Mouse (Mus musculus) heart, embryonic 14.5 days (tissue): ENCODE data around the gene Ift122. TPM values are rescaled to one million over a fixed set of nuclear protein-coding genes. Genes with fewer than 3 reads are reported as not detected.

ENCODE experiments used
- ATAC-seq: fragments of 200-750 bp; cut with Nextera tagmentation; 2 replicates; pipeline ENCODE4 v1.8.0; 2017; ENCODE audit warnings: low read depth, moderate TSS enrichment; ENCODE audit not compliant: insufficient number of reproducible peaks, insufficient read depth, low FRiP score
- H3K27ac ChIP-seq, 2 experiments: fragments of 200-500 bp in 1 of 2; fragments of 300-500 bp in 1 of 2; sonication (generic) in 1 of 2; replicated peaks in 1 of 2; 2 replicates each; pipeline ENCODE4 v1.5.1; 2012 to 2014; ENCODE audit warnings: low read depth in 2 of 2, low read length in 2 of 2, control low read depth in 1 of 2, mild to moderate bottlenecking in 1 of 2, mixed read lengths in 1 of 2; ENCODE audit not compliant: control insufficient read depth in 1 of 2, insufficient read depth in 1 of 2
- H3K27me3 ChIP-seq: fragments of 300-500 bp; sonication (generic); 2 replicates; pipeline ENCODE4 v1.6.1; 2014; ENCODE audit warnings: mild to moderate bottlenecking, low read length, control low read depth; ENCODE audit not compliant: control insufficient read depth, insufficient read depth
- H3K36me3 ChIP-seq: fragments of 300-500 bp; sonication (generic); 2 replicates; pipeline ENCODE4 v1.6.1; 2014; ENCODE audit warnings: mild to moderate bottlenecking, control low read depth, low read length, mixed read lengths; ENCODE audit not compliant: control insufficient read depth, insufficient read depth
- H3K4me1 ChIP-seq, 2 experiments: fragments of 200-500 bp in 1 of 2; fragments of 300-500 bp in 1 of 2; sonication (generic) in 1 of 2; 2 replicates each; pipeline ENCODE4 v1.6.1; 2012 to 2014; ENCODE audit warnings: low read length in 2 of 2, control low read depth in 1 of 2, mixed read lengths in 1 of 2; ENCODE audit not compliant: control insufficient read depth in 2 of 2, insufficient read depth in 2 of 2
- H3K4me2 ChIP-seq: fragments of 300-500 bp; sonication (generic); 2 replicates; pipeline ENCODE4 v1.6.1; 2014; ENCODE audit warnings: mild to moderate bottlenecking, low read length
- H3K4me3 ChIP-seq, 2 experiments: fragments of 200-500 bp in 1 of 2; fragments of 300-500 bp in 1 of 2; sonication (generic) in 1 of 2; 2 replicates each; pipeline ENCODE4 v1.5.1; 2012 to 2014; ENCODE audit warnings: low read length in 2 of 2, mild to moderate bottlenecking in 2 of 2, control low read depth in 1 of 2, low read depth in 1 of 2, moderate library complexity in 1 of 2; ENCODE audit not compliant: control insufficient read depth in 1 of 2, insufficient read depth in 1 of 2
- H3K9ac ChIP-seq: fragments of 300-500 bp; sonication (generic); 2 replicates; pipeline ENCODE4 v1.6.1; 2014; ENCODE audit warnings: mild to moderate bottlenecking, low read length
- H3K9me3 ChIP-seq: fragments of 300-500 bp; sonication (generic); 2 replicates; pipeline ENCODE4 v1.6.1; 2016; ENCODE audit warnings: low read length, control low read depth; ENCODE audit not compliant: control insufficient read depth
- WGBS: fragments of 180-500 bp; shearing (Covaris S2); extraction: QIAGEN DNeasy Blood & Tissue Kit; methylation state at CpG from one replicate; pipeline ENCODE4 v1.1.7; 2014; 5-methylcytosine and 5-hydroxymethylcytosine counted together
- polyA plus RNA-seq: library from polyadenylated mRNA; unstranded; fragments of >200 nt; fragmentation: Nextera tagmentation; extraction: Ambion mirVana; gene quantifications from 2 replicates; pipeline ENCODE4 v1.2.1, GENCODE M21; 2014

The Ift122 gene
- polyA plus RNA-seq, 1 experiment from 2014 or later: 22.6 TPM

- H3K27me3 ChIP-seq: no peaks in the 10 kb centered on the region
- H3K9ac ChIP-seq: no peak overlapping the region
- no peak overlapping the region for H3K4me2 ChIP-seq
- peaks cover 24 to 33% of the 10 kb centered on the region in 2 experiments for H3K4me1 ChIP-seq
- WGBS: 80% methylated on average over 4 of the region's 6 CpGs
- no peak overlapping the region for H3K27ac ChIP-seq
- no peaks in the 10 kb centered on the region for H3K9me3 ChIP-seq
- no peak for ATAC-seq
- H3K36me3 ChIP-seq: peaks cover 63% of the 10 kb centered on the region
- H3K4me3 ChIP-seq: no peak overlapping the region
Measured at GRCm38 (mm10) chr6:115969952-115970351, 116.7 kb downstream of the Ift122 start.

GRCm38 (mm10) chr6:115971273-115972060 lies 118.2 kb downstream of the Ift122 start:
- no peaks in the 10 kb centered on the region for H3K27me3 ChIP-seq
- peak overlapping the region; percentile 23 to 45; a peak in 3 of 4 replicates for H3K27ac ChIP-seq
- WGBS: 30% methylated on average over 13 of the region's 13 CpGs
- peaks cover 24 to 33% of the 10 kb centered on the region in 2 experiments for H3K4me1 ChIP-seq
- H3K9ac ChIP-seq: no peak overlapping the region
- no peak overlapping the region for H3K4me3 ChIP-seq
- ATAC-seq: 0 out of 2 replicates have a peak, but pooled peaks have one; percentile 17
- H3K9me3 ChIP-seq: no peaks in the 10 kb centered on the region
- no peak overlapping the region for H3K4me2 ChIP-seq
- peaks cover 64% of the 10 kb centered on the region for H3K36me3 ChIP-seq

- no peak overlapping the region for H3K9ac ChIP-seq
- 0 out of 2 replicates have a peak, but pooled peaks have one; percentile 13 for ATAC-seq
- no peak overlapping the region for H3K4me3 ChIP-seq
- no peaks in the 10 kb centered on the region for H3K9me3 ChIP-seq
- WGBS: 68% methylated on average over 7 of the region's 7 CpGs
- H3K4me2 ChIP-seq: no peak overlapping the region
- no peaks in the 10 kb centered on the region for H3K27me3 ChIP-seq
- H3K4me1 ChIP-seq: peaks cover 24 to 33% of the 10 kb centered on the region in 2 experiments
- peaks cover 61% of the 10 kb centered on the region for H3K36me3 ChIP-seq
- no peak overlapping the region for H3K27ac ChIP-seq
Measured at GRCm38 (mm10) chr6:115972083-115972764, 119.0 kb downstream of the Ift122 start.

DNA sequence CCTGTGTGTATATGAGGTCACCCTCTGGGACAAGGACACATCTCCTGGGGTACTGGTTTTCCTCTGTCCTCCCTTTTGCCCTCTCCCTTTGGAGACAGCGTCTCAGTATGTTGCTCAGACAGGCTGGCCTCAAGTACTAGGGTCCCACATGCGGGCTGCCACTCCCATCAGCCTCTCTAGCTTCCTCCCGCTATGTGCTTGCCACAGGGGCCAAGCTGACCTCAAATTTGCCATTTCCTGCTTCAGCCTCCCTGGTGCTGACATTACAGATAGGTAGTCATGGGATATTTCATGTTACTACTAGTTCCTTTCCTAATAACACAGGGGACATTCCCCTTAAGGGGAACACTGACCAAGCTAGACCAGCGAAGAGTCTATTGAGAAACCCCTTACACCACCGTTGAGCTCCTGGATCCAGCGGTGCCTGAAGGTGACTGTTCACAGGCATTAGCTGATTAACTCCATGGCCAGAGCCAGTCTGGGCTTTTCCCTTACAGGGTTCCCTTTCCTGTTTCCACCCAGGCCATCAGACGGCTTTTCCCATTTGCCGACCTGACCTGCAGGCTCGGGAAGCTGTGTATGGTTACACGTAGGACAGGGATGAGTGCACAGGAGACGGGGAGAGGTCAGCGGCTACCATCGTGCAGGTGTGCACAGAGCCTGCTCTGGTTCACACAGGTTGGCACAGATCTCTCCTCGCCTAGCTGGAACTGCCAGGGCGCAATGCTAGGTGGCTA lies 120.0 kb downstream of the Ift122 start:
- Histone ChIP-seq H3K4me2 (no peak overlapping the region), H3K9me3 (no peaks in the 10 kb centered on the region), H3K36me3 (peaks cover 62% of the 10 kb centered on the region), H3K4me1 (peaks cover 24 to 33% of the 10 kb centered on the region in 2 experiments), H3K27ac (no peak overlapping the region), H3K27me3 (no peaks in the 10 kb centered on the region), H3K9ac (no peak overlapping the region), H3K4me3 (no peak overlapping the region)
- 82% methylated on average over 15 of the region's 15 CpGs for WGBS
- no peak for ATAC-seq

DNA sequence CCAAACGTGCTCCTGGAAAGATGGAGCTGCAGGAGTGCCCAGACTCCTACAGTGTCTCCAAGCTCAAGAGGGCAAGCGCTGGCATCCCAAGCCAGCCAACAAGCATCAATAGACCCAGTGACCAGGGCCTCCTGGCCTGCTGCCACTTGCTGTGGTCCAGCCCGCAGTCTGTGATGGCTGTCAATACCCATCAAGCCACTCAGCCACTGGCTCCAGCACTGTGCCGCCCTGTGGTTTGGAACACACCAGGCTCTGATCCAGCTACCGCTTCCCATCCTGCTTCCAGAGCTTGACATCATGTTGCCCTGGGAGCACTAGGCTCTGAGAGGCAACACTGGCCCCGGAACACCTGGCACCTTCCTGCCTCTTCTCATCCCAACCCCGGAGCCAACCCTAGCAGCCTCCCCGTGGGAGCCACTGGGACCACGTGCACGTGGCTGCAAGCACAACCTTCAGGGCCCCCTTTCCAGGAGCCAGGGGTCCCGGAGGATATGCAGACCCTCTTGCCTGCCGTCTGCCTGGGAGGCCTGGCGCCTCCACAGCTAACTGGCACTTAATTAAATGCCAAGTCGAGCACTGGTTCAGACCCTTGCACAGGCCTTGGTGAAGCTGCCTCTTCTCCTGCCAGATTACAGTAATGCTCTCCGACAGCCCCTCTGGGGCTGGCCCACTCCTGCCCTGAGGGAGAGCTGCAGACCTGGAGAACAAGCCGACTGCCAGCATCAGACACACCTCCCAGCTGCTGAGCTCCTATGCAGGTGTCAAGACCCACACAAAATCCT lies 120.8 kb downstream of the Ift122 start:
- peaks cover 21 to 33% of the 10 kb centered on the region in 2 experiments for H3K4me1 ChIP-seq

GRCm38 (mm10) chr6:115975606-115976005 lies 122.3 kb downstream of the Ift122 start:
- H3K4me3 ChIP-seq: no peak overlapping the region
- WGBS: 78% methylated on average over 8 of the region's 8 CpGs
- peaks cover 59% of the 10 kb centered on the region for H3K36me3 ChIP-seq
- H3K4me1 ChIP-seq: peaks cover 16 to 28% of the 10 kb centered on the region in 2 experiments
- no peak overlapping the region for H3K4me2 ChIP-seq
- H3K27ac ChIP-seq: no peak overlapping the region
- H3K9ac ChIP-seq: no peak overlapping the region
- no peaks in the 10 kb centered on the region for H3K27me3 ChIP-seq
- no peak for ATAC-seq
- H3K9me3 ChIP-seq: no peaks in the 10 kb centered on the region

More for the DNA sequence above, 120.8 kb downstream of the Ift122 start:
- H3K27ac ChIP-seq: no peak overlapping the region
- H3K27me3 ChIP-seq: no peaks in the 10 kb centered on the region
- no peak overlapping the region for H3K9ac ChIP-seq
- H3K4me2 ChIP-seq: no peak overlapping the region
- WGBS: 73% methylated on average over 16 of the region's 16 CpGs
- no peaks in the 10 kb centered on the region for H3K9me3 ChIP-seq
- peaks cover 62% of the 10 kb centered on the region for H3K36me3 ChIP-seq
- no peak overlapping the region for H3K4me3 ChIP-seq
- ATAC-seq: no peak
